Mouse (Mus musculus) mesoderm, embryonic 11.5 days (tissue): ENCODE measurements around the gene Sgcd.
"Not testable (repeated sequence)": the region's sequence is repeated elsewhere in the genome, so short reads cannot be mapped to it uniquely, and the experiment has no call there.

Experiments
- DNase-seq: peaks from one replicate; pipeline ENCODE4 v3.0.0-alpha.2; 2012; ENCODE audit warnings: low read depth, low spot score

The Sgcd gene

GRCm38 (mm10) chr11:47460700-47461099, 528.1 kb downstream of the Sgcd start:
- DNase-seq = not testable (repeated sequence)

DNA sequence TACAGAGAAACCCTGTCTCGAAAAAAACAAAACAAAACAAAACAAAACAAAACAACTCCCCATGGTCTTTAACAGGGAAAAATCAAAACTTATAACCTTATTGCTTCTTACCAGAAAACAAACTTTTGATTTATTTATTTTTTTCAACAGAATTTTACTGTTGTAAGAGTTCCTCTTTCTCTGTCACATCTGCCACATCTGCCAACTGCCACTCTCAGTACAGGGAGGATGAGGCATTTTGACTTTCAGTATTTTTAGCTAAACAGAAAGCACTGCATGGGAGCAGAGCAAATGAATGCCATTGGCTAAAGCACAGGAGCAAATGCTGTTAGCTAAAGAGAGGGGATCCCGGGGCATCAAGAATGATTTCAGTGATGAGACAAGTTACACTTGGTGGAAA, 528.6 kb downstream of the Sgcd start:
- DNase-seq = no peak

- DNase-seq = no peak
Measured at GRCm38 (mm10) chr11:47459214-47459613, 529.6 kb downstream of the Sgcd start.

- no peak for DNase-seq
Measured at GRCm38 (mm10) chr11:47447790-47448189, 541.0 kb downstream of the Sgcd start.

GRCm38 (mm10) chr11:47446337-47446736, 542.4 kb downstream of the Sgcd start:
- DNase-seq = no peak

GRCm38 (mm10) chr11:47445683-47446082, 543.1 kb downstream of the Sgcd start:
- DNase-seq = no peak

DNA sequence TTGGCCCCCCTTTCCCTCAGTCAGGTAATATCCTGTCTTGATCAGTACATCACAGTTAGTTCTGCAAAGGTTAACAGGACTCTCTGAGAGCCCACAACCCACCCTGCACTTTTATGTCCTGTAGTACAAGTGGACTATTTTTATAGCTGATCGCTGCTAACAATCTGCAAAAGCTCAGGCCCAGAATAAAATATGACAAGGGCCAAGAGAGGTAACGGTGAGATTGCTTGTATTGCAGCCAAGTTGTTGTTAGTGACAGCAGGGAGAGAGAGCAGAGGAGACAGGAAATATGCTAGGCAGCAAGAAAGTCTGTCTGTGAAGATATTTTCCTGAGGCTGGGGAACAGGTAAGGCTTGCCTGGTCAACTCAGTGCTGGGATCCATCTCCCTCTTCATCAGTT, 546.5 kb downstream of the Sgcd start:
- DNase-seq = no peak

DNA sequence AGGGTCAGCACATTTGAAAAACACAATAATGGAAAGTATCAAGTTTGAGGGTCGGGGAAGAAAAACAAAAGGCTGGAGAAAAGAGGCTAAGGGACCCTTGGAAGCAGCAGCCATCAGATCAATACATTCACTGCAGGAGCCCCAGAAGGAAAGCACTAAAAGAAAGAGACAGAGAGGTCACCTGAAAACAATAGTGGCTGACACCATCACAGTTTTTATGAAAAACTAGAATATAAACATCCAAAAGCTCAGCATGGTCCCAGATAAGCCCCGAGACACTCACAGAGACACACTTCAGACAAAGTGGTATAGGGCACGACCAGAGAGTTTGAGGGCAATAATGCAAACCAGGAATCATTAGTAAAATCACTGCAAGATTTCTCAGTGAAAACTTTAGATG, 589.2 kb downstream of the Sgcd start:
- DNase-seq = no peak

- DNase-seq = not testable (repeated sequence)
Measured at GRCm38 (mm10) chr11:47390798-47391197, 598.0 kb downstream of the Sgcd start.

DNA sequence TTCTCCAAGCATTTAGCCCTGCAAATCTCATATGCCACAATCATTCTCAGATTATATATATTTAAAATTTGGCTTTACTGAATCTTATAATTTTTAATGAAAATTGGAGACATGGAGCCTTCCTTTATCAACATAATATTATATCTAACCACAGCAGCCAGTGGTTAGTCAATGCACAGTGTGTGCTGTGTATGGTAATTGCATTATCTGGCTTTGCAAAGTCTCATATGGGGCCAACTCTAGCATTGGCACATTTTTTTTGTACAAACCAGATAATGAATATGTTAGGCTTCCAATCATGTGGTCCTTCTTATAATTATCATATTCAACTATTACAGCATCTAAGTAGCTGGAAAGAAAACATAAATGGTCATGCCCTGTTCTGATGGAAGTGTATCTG, 599.4 kb downstream of the Sgcd start:
- DNase-seq = no peak

- no peak for DNase-seq
Measured at GRCm38 (mm10) chr11:47387726-47388125, 601.0 kb downstream of the Sgcd start.

DNA sequence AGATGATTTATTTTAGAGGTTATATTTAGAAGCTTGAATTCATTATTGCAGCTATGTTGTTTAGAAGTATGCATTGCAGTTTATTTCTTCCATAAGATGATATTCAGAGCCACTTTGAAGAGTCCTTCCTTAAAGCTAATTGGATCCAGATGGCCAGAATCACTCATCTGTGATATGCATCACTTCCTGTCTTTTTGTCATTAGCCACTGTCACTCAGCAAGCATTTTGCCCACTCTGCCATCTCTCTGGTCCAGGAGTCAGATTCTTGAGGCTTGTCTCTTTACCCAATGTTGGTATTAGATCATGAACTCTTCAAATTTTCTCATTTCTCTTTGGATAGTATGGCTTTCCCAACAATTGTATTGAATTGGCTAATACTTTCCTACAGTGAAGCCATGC, 602.6 kb downstream of the Sgcd start:
- DNase-seq = no peak

GRCm38 (mm10) chr11:47379630-47379958, 609.2 kb downstream of the Sgcd start:
- no peak for DNase-seq

- DNase-seq = peak; percentile 77
Measured at GRCm38 (mm10) chr11:47378843-47379629, 609.7 kb downstream of the Sgcd start.

GRCm38 (mm10) chr11:47377421-47377820, 611.3 kb downstream of the Sgcd start:
- no peak for DNase-seq

GRCm38 (mm10) chr11:47376915-47377314, 611.9 kb downstream of the Sgcd start:
- DNase-seq = peak; percentile 38

- DNase-seq = no peak
Measured at GRCm38 (mm10) chr11:47371616-47372015, 617.2 kb downstream of the Sgcd start.

DNA sequence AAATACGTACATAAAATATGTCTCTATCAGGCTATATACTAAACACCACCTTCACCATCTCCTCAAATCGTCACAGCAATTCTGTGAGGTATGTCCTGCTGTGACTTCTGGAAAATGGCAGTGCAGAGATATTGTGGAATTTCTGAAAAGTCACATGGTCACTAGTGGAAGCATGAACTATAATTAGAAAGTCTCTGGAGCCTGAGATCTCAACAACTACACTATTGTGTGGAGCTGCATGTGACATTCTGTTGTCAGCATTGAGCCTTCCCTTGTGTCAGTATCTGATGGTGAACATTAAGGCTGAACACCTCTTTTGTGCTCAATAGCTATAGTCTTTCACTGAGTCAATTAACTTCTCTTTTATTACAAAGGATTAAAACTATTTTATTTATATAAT, 637.2 kb downstream of the Sgcd start:
- no peak for DNase-seq

DNA sequence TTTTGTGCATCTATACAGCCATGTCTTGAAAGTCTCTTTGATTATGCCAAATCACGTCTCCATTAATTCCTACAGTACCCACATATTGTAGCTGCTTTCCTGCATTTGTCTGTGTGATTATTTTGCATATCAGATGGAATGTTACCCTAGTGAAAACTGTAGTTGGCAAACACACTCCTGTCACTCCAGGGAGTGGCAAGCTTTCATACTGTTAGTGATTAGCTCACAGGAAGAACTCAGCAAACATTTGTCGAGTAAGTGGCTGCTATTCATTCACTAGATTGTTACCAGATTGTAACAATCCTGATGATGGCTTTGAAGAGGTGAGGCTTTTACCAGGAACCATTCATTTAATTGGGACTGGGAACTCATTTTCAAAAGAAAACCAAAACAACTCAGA, 645.3 kb downstream of the Sgcd start:
- no peak for DNase-seq

DNA sequence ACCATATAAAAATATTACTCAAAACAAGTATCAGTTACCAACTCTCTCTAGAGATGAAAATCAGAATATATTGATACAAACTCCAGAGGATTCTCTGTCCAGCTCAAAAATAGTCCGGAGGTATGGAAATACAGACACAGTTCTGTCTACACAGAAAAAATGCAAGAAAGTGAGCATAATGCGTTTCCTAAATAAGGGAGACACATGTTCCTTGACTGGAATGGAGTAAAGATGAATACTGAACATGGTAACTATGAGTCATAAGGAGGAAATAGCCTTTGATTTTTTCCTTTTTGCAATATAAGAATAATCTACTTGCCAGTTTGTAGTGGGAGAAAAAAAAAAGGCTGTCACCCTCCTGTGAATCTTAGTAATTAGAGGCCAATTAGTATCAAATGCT, 655.1 kb downstream of the Sgcd start:
- no peak for DNase-seq

DNA sequence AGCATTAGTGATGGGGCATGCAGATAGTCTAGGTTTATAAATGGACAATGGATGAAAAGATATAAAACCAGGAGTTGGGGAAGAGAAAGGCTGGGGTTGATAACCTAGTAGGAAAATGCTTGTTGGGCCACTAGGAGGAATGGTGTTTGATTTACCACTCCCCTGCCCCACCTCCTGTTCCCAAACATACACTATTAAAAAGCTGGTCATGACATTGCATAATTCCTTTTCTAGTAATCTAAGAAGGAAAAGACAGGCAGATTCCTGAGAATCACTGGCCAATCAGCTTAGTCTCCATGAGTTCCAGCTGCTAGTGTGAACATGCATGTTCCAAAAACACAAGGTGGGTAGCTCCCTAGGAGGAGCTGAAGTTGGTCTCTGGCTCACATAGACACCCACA, 683.2 kb downstream of the Sgcd start:
- no peak for DNase-seq

GRCm38 (mm10) chr11:47304702-47305450, 683.9 kb downstream of the Sgcd start:
- no peak for DNase-seq

GRCm38 (mm10) chr11:47299777-47300176, 689.0 kb downstream of the Sgcd start:
- no peak for DNase-seq
